Mouse (Mus musculus) cerebellum, adult 2 months (tissue): ENCODE results near the gene Utp14a.

Source experiments
- CTCF ChIP-seq: fragments of 200-500 bp; IDR thresholded peaks from 2 replicates; pipeline ENCODE4 v1.5.1; 2011; ENCODE audit warnings: low read depth, mild to moderate bottlenecking, control low read depth, low read length, moderate library complexity, borderline replicate concordance; ENCODE audit not compliant: insufficient read depth
- POLR2A ChIP-seq: fragments of 200-500 bp; IDR thresholded peaks from 2 replicates; pipeline ENCODE4 v1.6.1; 2011; ENCODE audit warnings: low read length, control low read depth, borderline replicate concordance; ENCODE audit not compliant: insufficient read depth

- TF ChIP-seq POLR2A = no peak
- no peak for TF ChIP-seq CTCF
These were observed 349 bp downstream of the Utp14a start for GRCm38 (mm10) chrX:48257011-48257410.
